Mouse (Mus musculus) testis, adult 2 months (tissue): ENCODE measurements at regions not wholly inside any gene's neighbourhood (a gene's known extent, or its start where the extent isn't known, plus 50 kb on each side); places are given as distances from the start of the nearest gene placed in this dataset.

Experiments
- H3K27ac ChIP-seq: fragments of 200-500 bp; 2 replicates; pipeline ENCODE4 v1.5.1; 2012; ENCODE audit warnings: low read depth, low read length; ENCODE audit not compliant: control insufficient read depth, insufficient read depth
- H3K27me3 ChIP-seq: fragments of 200-500 bp; 2 replicates; pipeline ENCODE4 v1.6.1; 2012; ENCODE audit warnings: mild to moderate bottlenecking, low read length, moderate library complexity; ENCODE audit not compliant: control insufficient read depth, insufficient read depth
- H3K36me3 ChIP-seq: fragments of 200-500 bp; 2 replicates; pipeline ENCODE4 v1.6.1; 2012; ENCODE audit warnings: mild to moderate bottlenecking, low read length; ENCODE audit not compliant: control insufficient read depth, insufficient read depth
- H3K4me1 ChIP-seq: fragments of 200-500 bp; 2 replicates; pipeline ENCODE4 v1.6.1; 2012; ENCODE audit warnings: low read length; ENCODE audit not compliant: control insufficient read depth, insufficient read depth
- H3K4me3 ChIP-seq: fragments of 200-500 bp; 2 replicates; pipeline ENCODE4 v1.5.1; 2012; ENCODE audit warnings: low read depth, mild to moderate bottlenecking, low read length, moderate library complexity, mixed read lengths; ENCODE audit not compliant: control insufficient read depth
- CTCF ChIP-seq: fragments of 200-500 bp; IDR thresholded peaks from 2 replicates; pipeline ENCODE4 v1.5.1; 2012; ENCODE audit warnings: low read depth, mild to moderate bottlenecking, inconsistent platforms, low read length, moderate library complexity; ENCODE audit not compliant: control insufficient read depth, insufficient read depth, insufficient replicate concordance
- POLR2A ChIP-seq: fragments of 200-500 bp; IDR thresholded peaks from 2 replicates; pipeline ENCODE4 v1.6.1; 2012; ENCODE audit warnings: low read depth, mild to moderate bottlenecking, inconsistent platforms, low read length, moderate library complexity; ENCODE audit not compliant: control insufficient read depth

GRCm38 (mm10) chr9:79213364-79213763 lies 505.3 kb downstream of the Col12a1 start:
- no peak overlapping the region for H3K27ac ChIP-seq
- H3K4me1 ChIP-seq, result no peaks in the 10 kb centered on the region
- H3K27me3 ChIP-seq, result no peaks in the 10 kb centered on the region
- H3K36me3 ChIP-seq, result no peaks in the 10 kb centered on the region
- TF ChIP-seq CTCF, result no peak
- TF ChIP-seq POLR2A, result no peak
- H3K4me3 ChIP-seq, result no peak overlapping the region

GRCm38 (mm10) chr9:79215986-79216385 lies 502.6 kb downstream of the Col12a1 start:
- TF ChIP-seq POLR2A (no peak), CTCF (no peak)
- no peaks in the 10 kb centered on the region for H3K36me3 ChIP-seq
- no peak overlapping the region for H3K4me3 ChIP-seq
- H3K4me1 ChIP-seq, result no peaks in the 10 kb centered on the region
- H3K27ac ChIP-seq, result no peak overlapping the region
- H3K27me3 ChIP-seq, result no peaks in the 10 kb centered on the region

GRCm38 (mm10) chr9:79216432-79216831 lies 502.2 kb downstream of the Col12a1 start:
- Histone ChIP-seq H3K27ac (no peak overlapping the region), H3K4me3 (no peak overlapping the region), H3K36me3 (no peaks in the 10 kb centered on the region), H3K4me1 (no peaks in the 10 kb centered on the region), H3K27me3 (no peaks in the 10 kb centered on the region)
- no peak for TF ChIP-seq CTCF
- TF ChIP-seq POLR2A, result no peak

GRCm38 (mm10) chr9:79233081-79233480 lies 485.6 kb downstream of the Col12a1 start:
- Histone ChIP-seq H3K4me3 (no peak overlapping the region), H3K27me3 (no peaks in the 10 kb centered on the region), H3K4me1 (no peaks in the 10 kb centered on the region), H3K27ac (no peak overlapping the region), H3K36me3 (no peaks in the 10 kb centered on the region)
- TF ChIP-seq CTCF (no peak), POLR2A (no peak)

GRCm38 (mm10) chr9:79233751-79234150 lies 484.9 kb downstream of the Col12a1 start:
- H3K4me3 ChIP-seq, result no peak overlapping the region
- no peaks in the 10 kb centered on the region for H3K4me1 ChIP-seq
- TF ChIP-seq CTCF, result no peak
- TF ChIP-seq POLR2A, result no peak
- no peaks in the 10 kb centered on the region for H3K27me3 ChIP-seq
- H3K27ac ChIP-seq, result no peak overlapping the region
- no peaks in the 10 kb centered on the region for H3K36me3 ChIP-seq

GRCm38 (mm10) chr9:79269646-79270213 lies 448.9 kb downstream of the Col12a1 start:
- Histone ChIP-seq H3K4me3 (no peak overlapping the region), H3K27ac (no peak overlapping the region), H3K4me1 (no peaks in the 10 kb centered on the region), H3K27me3 (no peaks in the 10 kb centered on the region), H3K36me3 (no peaks in the 10 kb centered on the region)
- TF ChIP-seq POLR2A, result no peak
- no peak for TF ChIP-seq CTCF

GRCm38 (mm10) chr9:79270256-79270655 lies 448.4 kb downstream of the Col12a1 start:
- no peak overlapping the region for H3K4me3 ChIP-seq
- TF ChIP-seq POLR2A, result no peak
- TF ChIP-seq CTCF, result no peak
- no peaks in the 10 kb centered on the region for H3K27me3 ChIP-seq
- H3K36me3 ChIP-seq, result no peaks in the 10 kb centered on the region
- no peak overlapping the region for H3K27ac ChIP-seq
- no peaks in the 10 kb centered on the region for H3K4me1 ChIP-seq

GRCm38 (mm10) chr9:79287849-79288248 lies 430.8 kb downstream of the Col12a1 start:
- no peaks in the 10 kb centered on the region for H3K36me3 ChIP-seq
- no peaks in the 10 kb centered on the region for H3K27me3 ChIP-seq
- TF ChIP-seq POLR2A, result no peak
- TF ChIP-seq CTCF, result no peak
- H3K4me1 ChIP-seq, result peaks cover 5% of the 10 kb centered on the region
- H3K27ac ChIP-seq, result no peak overlapping the region
- H3K4me3 ChIP-seq, result no peak overlapping the region
